Mouse (Mus musculus): ENCODE data around the gene Crkl.

Crkl gene

GRCm38 (mm10) chr16:17529981-17530586 is 78.3 kb downstream of the Crkl start:
- peak; percentile 27 for DNase-seq (ENCODE audit: low spot score)

DNA sequence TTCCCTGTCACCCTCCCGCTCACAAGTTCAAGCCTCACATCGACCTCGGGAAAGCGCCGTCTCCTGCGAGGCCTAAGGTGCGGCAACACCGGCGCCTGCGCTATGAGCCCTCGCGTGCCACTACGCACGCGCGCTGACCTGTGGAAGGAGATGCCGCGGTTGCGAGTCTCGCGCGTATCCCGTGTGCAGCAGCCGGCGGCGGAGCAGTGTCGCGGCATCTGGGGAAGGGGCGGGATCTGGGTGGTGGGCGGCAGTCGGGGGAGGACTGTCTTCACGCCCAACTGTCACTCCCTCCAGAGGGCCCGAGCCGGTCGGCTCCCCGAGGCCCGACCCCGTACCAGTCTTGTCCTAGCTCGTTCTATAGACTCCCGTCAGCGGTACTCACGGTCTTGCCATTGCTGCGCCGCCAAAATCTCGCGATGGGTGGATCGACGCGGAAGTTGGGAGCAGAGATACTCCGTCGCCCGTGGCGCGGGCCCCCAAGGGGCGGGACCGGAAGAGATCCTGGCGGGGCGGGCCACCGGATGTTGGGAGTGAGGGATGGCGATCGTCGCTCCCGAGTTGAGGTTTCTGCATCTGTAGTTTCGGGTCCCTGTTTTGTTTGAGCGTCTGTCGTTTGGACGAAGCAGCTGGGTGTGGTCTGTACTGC is 79.0 kb downstream of the Crkl start, which contains the start of gene Thap7:
Thap7 (minus strand) TSS at position 497 of the 649 bp plus-strand sequence.
- DNase-seq (ENCODE audit: low spot score), result peak; percentile 98

- DNase-seq (ENCODE audit: low spot score), result peak; percentile 15
Observed at GRCm38 (mm10) chr16:17532271-17532670, 80.5 kb downstream of the Crkl start.

DNA sequence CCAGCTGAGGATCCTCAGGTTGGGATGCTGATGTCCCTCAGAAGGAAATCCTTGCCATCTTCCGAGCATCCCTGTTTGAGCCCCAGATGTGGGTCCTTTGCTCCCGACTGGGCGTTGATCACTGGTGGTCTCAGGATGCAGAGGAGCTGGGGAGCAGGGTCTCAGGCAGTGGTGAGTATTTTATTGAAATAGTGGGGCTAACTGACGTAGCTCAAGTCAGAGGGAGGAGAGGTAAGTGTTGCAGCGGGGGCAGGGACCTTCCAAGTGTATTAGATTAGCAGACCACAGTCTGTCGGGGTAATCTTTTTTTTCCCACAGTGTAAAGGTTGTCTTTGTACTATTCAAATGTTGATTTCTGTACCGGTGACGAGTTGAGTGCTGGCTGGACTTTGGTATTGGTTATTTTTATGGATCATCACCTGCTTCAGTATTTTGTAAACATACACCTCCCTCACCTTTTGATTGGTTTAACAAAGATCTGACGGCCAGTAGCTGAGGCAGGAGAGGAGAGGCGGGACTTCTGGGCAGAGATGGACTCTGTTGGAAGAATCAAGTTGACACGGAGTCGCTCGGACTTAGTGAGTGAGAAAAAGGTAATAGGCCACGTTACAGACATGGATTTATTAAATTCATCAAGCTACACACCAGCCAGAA is 81.0 kb downstream of the Crkl start:
- no peak for DNase-seq (ENCODE audit: low spot score)

- DNase-seq (ENCODE audit: low spot score), result no peak
Observed at GRCm38 (mm10) chr16:17536584-17536983, 84.8 kb downstream of the Crkl start.

Measured in urinary bladder, postnatal 25 days (tissue).